Mouse (Mus musculus) kidney, adult 9 months (tissue): Measurements from ENCODE around the gene Gpr182.
A peak's percentile ranks its signal among the peaks of the same experiment; 100 is the strongest.

Source experiments
- DNase-seq: peaks from one replicate; pipeline ENCODE4 v3.0.0; 2022

Gene Gpr182

GRCm38 (mm10) chr10:127738151-127738882, 13.2 kb downstream of the Gpr182 start:
- DNase-seq: peak; percentile 82

GRCm38 (mm10) chr10:127737552-127737951, 14.0 kb downstream of the Gpr182 start:
- DNase-seq: no peak

- no peak for DNase-seq
Observed at GRCm38 (mm10) chr10:127736916-127737315, 14.6 kb downstream of the Gpr182 start.

- no peak for DNase-seq
Observed at GRCm38 (mm10) chr10:127736266-127736665, 15.3 kb downstream of the Gpr182 start.

- DNase-seq: peak; percentile 33
Observed at GRCm38 (mm10) chr10:127734434-127734833, 17.1 kb downstream of the Gpr182 start.

- no peak for DNase-seq
Observed at GRCm38 (mm10) chr10:127731397-127731796, 20.1 kb downstream of the Gpr182 start.

- DNase-seq: no peak
Observed at GRCm38 (mm10) chr10:127730933-127731310, 20.6 kb downstream of the Gpr182 start.

- no peak for DNase-seq
Observed at GRCm38 (mm10) chr10:127730285-127730932, 21.1 kb downstream of the Gpr182 start.

- no peak for DNase-seq
Observed at GRCm38 (mm10) chr10:127728437-127728836, 23.1 kb downstream of the Gpr182 start.

- no peak for DNase-seq
Observed at GRCm38 (mm10) chr10:127725136-127725535, 26.4 kb downstream of the Gpr182 start.

GRCm38 (mm10) chr10:127724178-127724577, 27.4 kb downstream of the Gpr182 start, which contains the start of gene Tac2:
TSS of gene Tac2 (plus strand) at chr10:127724478.
- DNase-seq: no peak

- DNase-seq: no peak
Observed at GRCm38 (mm10) chr10:127721671-127722418, 29.7 kb downstream of the Gpr182 start.

- no peak for DNase-seq
Observed at GRCm38 (mm10) chr10:127712736-127713135, 38.8 kb downstream of the Gpr182 start.

- DNase-seq: no peak
Observed at GRCm38 (mm10) chr10:127710331-127710730, 41.2 kb downstream of the Gpr182 start.

GRCm38 (mm10) chr10:127708850-127709370, 42.6 kb downstream of the Gpr182 start:
- DNase-seq: no peak

- DNase-seq: peak; percentile 37
Observed at GRCm38 (mm10) chr10:127707721-127708120, 43.8 kb downstream of the Gpr182 start.

GRCm38 (mm10) chr10:127705783-127706182, 45.7 kb downstream of the Gpr182 start:
- DNase-seq: no peak

- no peak for DNase-seq
Observed at GRCm38 (mm10) chr10:127704766-127705220, 46.7 kb downstream of the Gpr182 start, which contains the start of gene Myo1a. TSS of gene Myo1a (plus strand) at chr10:127705170.

GRCm38 (mm10) chr10:127704293-127704692, 47.2 kb downstream of the Gpr182 start:
- DNase-seq: no peak

- DNase-seq: no peak
Observed at GRCm38 (mm10) chr10:127703299-127703698, 48.2 kb downstream of the Gpr182 start.

GRCm38 (mm10) chr10:127698966-127699365, 52.6 kb downstream of the Gpr182 start:
- DNase-seq: no peak
